Mouse (Mus musculus) CH12.LX (cell line): ENCODE results near the gene Il7r. TPM values are rescaled to one million over a fixed set of nuclear protein-coding genes. Genes with fewer than 3 reads are reported as not detected.

Experiments
- DNase-seq: peaks from one replicate; pipeline ENCODE4 v3.0.0-alpha.2; 2013; ENCODE audit errors: extremely low read depth
- H3K27ac ChIP-seq: 2 replicates; pipeline ENCODE4 v1.5.1; 2012; ENCODE audit warnings: low read depth, mild to moderate bottlenecking, control low read depth, moderate library complexity; ENCODE audit not compliant: insufficient read depth
- H3K27me3 ChIP-seq: replicated peaks from 2 replicates; pipeline ENCODE3; 2012; ENCODE audit warnings: inconsistent platforms
- H3K36me3 ChIP-seq, 2 experiments: replicated peaks in 1 of 2; 2 replicates each; pipeline versions ENCODE3 to v1.6.1; 2012; ENCODE audit warnings: inconsistent platforms in 1 of 2, low read length in 1 of 2, mild to moderate bottlenecking in 1 of 2, mixed read lengths in 1 of 2, moderate library complexity in 1 of 2; ENCODE audit not compliant: control insufficient read depth in 1 of 2, insufficient read depth in 1 of 2
- H3K4me1 ChIP-seq, 2 experiments: 2 replicates each; pipeline ENCODE4 v1.6.1; 2012; ENCODE audit warnings: inconsistent platforms in 1 of 2, moderate library complexity in 1 of 2; ENCODE audit not compliant: insufficient read depth in 2 of 2, control insufficient read depth in 1 of 2
- H3K4me2 ChIP-seq: 2 replicates; pipeline ENCODE4 v1.6.1; 2012; ENCODE audit warnings: low read depth, mild to moderate bottlenecking, control low read depth; ENCODE audit not compliant: poor library complexity, insufficient read depth, severe bottlenecking
- H3K4me3 ChIP-seq, 3 experiments: fragments of 150-350 bp in 1 of 3; sonication (generic) in 1 of 3; replicated peaks in 1 of 3; 2 replicates each; pipeline versions ENCODE3 to v1.5.1; 2011 to 2012; ENCODE audit warnings: low read depth in 2 of 3, low read length in 2 of 3, mild to moderate bottlenecking in 2 of 3, moderate library complexity in 2 of 3, control low read depth in 1 of 3, improper control_type of control experiment in 1 of 3, inconsistent platforms in 1 of 3, mixed read lengths in 1 of 3; ENCODE audit not compliant: poor library complexity in 1 of 3
- H3K79me2 ChIP-seq: replicated peaks from 2 replicates; pipeline ENCODE4 v1.6.1; 2012; ENCODE audit warnings: mild to moderate bottlenecking, moderate library complexity; ENCODE audit not compliant: control insufficient read depth, poor library complexity, insufficient read depth, severe bottlenecking; ENCODE audit errors: extremely low read depth
- H3K9ac ChIP-seq: 2 replicates; pipeline ENCODE4 v1.6.1; 2012; ENCODE audit warnings: low read depth, mild to moderate bottlenecking, control low read depth, moderate library complexity; ENCODE audit not compliant: insufficient read depth
- H3K9me3 ChIP-seq: replicated peaks from 2 replicates; pipeline ENCODE3; 2012; ENCODE audit warnings: low read length, inconsistent platforms, mixed read lengths
- BHLHE40 ChIP-seq: IDR thresholded peaks from 2 replicates; pipeline ENCODE4 v1.6.1; 2011; ENCODE audit warnings: mild to moderate bottlenecking, low read depth, low read length, improper control_type of control experiment
- CHD2 ChIP-seq: IDR thresholded peaks from 2 replicates; pipeline ENCODE4 v1.6.1; 2011; ENCODE audit warnings: low read length, improper control_type of control experiment
- CTCF ChIP-seq, 2 experiments: IDR thresholded peaks in 1 of 2; conservative IDR thresholded peaks in 1 of 2; 2 replicates each; pipeline ENCODE4 v1.5.1; 2011 to 2012; ENCODE audit warnings: low read depth in 2 of 2, low read length in 2 of 2, improper control_type of control experiment in 1 of 2, inconsistent platforms in 1 of 2, mild to moderate bottlenecking in 1 of 2, moderate library complexity in 1 of 2
- E2F4 ChIP-seq: IDR thresholded peaks from 2 replicates; pipeline ENCODE4 v1.6.1; 2011; ENCODE audit warnings: low read depth, low read length, improper control_type of control experiment; ENCODE audit not compliant: insufficient replicate concordance
- ELF1 ChIP-seq: IDR thresholded peaks from 2 replicates; pipeline ENCODE4 v1.6.1; 2014; ENCODE audit warnings: low read depth, mild to moderate bottlenecking, inconsistent platforms, low read length, improper control_type of control experiment
- GABPA ChIP-seq: IDR thresholded peaks from 2 replicates; pipeline ENCODE4 v1.6.1; 2012; ENCODE audit warnings: low read depth, low read length, improper control_type of control experiment, inconsistent platforms; ENCODE audit not compliant: insufficient replicate concordance
- IRF4 ChIP-seq: IDR thresholded peaks from 2 replicates; pipeline ENCODE4 v1.6.1; 2014; ENCODE audit warnings: low read depth, mild to moderate bottlenecking, inconsistent platforms, low read length, improper control_type of control experiment
- JUN ChIP-seq: IDR thresholded peaks from 2 replicates; pipeline ENCODE4 v1.6.1; 2011; ENCODE audit warnings: low read depth, mild to moderate bottlenecking, low read length, improper control_type of control experiment, moderate library complexity; ENCODE audit not compliant: insufficient read depth
- JUND ChIP-seq: conservative IDR thresholded peaks from 2 replicates; pipeline ENCODE4 v1.6.1; 2011; ENCODE audit warnings: low read depth, low read length, improper control_type of control experiment
- KAT2A ChIP-seq: IDR thresholded peaks from 2 replicates; pipeline ENCODE4 v1.6.1; 2012; ENCODE audit warnings: low read length, improper control_type of control experiment, inconsistent platforms; ENCODE audit not compliant: insufficient replicate concordance
- MAFK ChIP-seq: IDR thresholded peaks from 2 replicates; pipeline ENCODE4 v1.6.1; 2011; ENCODE audit warnings: low read length, improper control_type of control experiment; ENCODE audit not compliant: insufficient replicate concordance
- MAZ ChIP-seq: IDR thresholded peaks from 2 replicates; pipeline ENCODE4 v1.6.1; 2012; ENCODE audit warnings: low read depth, mild to moderate bottlenecking, inconsistent platforms, low read length, improper control_type of control experiment, moderate library complexity
- MEF2A ChIP-seq: IDR thresholded peaks from 2 replicates; pipeline ENCODE4 v1.6.1; 2014; ENCODE audit warnings: low read depth, mild to moderate bottlenecking, inconsistent platforms, low read length, improper control_type of control experiment, borderline replicate concordance
- MXI1 ChIP-seq: IDR thresholded peaks from 2 replicates; pipeline ENCODE4 v1.6.1; 2011; ENCODE audit warnings: mild to moderate bottlenecking, low read depth, low read length, improper control_type of control experiment
- NRF1 ChIP-seq: IDR thresholded peaks from 2 replicates; pipeline ENCODE4 v1.6.1; 2014; ENCODE audit warnings: low read depth, mild to moderate bottlenecking, inconsistent platforms, low read length, improper control_type of control experiment, moderate library complexity
- POLR2A ChIP-seq: IDR thresholded peaks from 2 replicates; pipeline ENCODE4 v1.6.1; 2011; ENCODE audit warnings: low read depth, mild to moderate bottlenecking, improper control_type of control experiment, low read length
- RCOR1 ChIP-seq: conservative IDR thresholded peaks from 2 replicates; pipeline ENCODE4 v1.6.1; 2012; ENCODE audit warnings: low read depth, mild to moderate bottlenecking, inconsistent platforms, low read length, improper control_type of control experiment
- SIN3A ChIP-seq: IDR thresholded peaks from 2 replicates; pipeline ENCODE4 v1.6.1; 2012; ENCODE audit warnings: low read length, improper control_type of control experiment, inconsistent platforms
- SMC3 ChIP-seq: IDR thresholded peaks from 2 replicates; pipeline ENCODE4 v1.6.1; 2011; ENCODE audit warnings: low read depth, low read length, improper control_type of control experiment
- UBTF ChIP-seq: IDR thresholded peaks from 2 replicates; pipeline ENCODE4 v1.6.1; 2012; ENCODE audit warnings: low read depth, mild to moderate bottlenecking, inconsistent platforms, low read length, improper control_type of control experiment, moderate library complexity
- USF1 ChIP-seq: IDR thresholded peaks from 2 replicates; pipeline ENCODE4 v1.6.1; 2014; ENCODE audit warnings: low read depth, mild to moderate bottlenecking, inconsistent platforms, low read length, improper control_type of control experiment
- USF2 ChIP-seq: conservative IDR thresholded peaks from 2 replicates; pipeline ENCODE4 v1.6.1; 2011; ENCODE audit warnings: low read depth, low read length, improper control_type of control experiment
- ZKSCAN1 ChIP-seq: IDR thresholded peaks from 2 replicates; pipeline ENCODE4 v1.6.1; 2012; ENCODE audit warnings: low read depth, inconsistent platforms, low read length, improper control_type of control experiment, borderline replicate concordance
- ZMIZ1 ChIP-seq: IDR thresholded peaks from 2 replicates; pipeline ENCODE4 v1.6.1; 2012; ENCODE audit warnings: low read depth, mild to moderate bottlenecking, inconsistent platforms, low read length, improper control_type of control experiment
- ZNF384 ChIP-seq: IDR thresholded peaks from 2 replicates; pipeline ENCODE4 v1.6.1; 2012; ENCODE audit warnings: low read depth, low read length, improper control_type of control experiment, inconsistent platforms
- dilution Hi-C: fragments of 300-500 bp; cut with MboI; formaldehyde crosslinking; loops from 2 replicates; pipeline ENCODE4 v1.14.3; 2020; ENCODE audit warnings: low sequenced_read_pairs; ENCODE audit not compliant: extremely low pct_unique_long_range_greater_than_20kb, extremely low pct_ligation_motif_present
- in situ Hi-C: fragments of 300-500 bp; cut with MboI; formaldehyde crosslinking; loops from 3 replicates; pipeline ENCODE4 v1.14.3; 2019; ENCODE audit warnings: low sequenced_read_pairs, low pct_ligation_motif_present, low pct_unique_long_range_greater_than_20kb, mixed read lengths
- polyA plus RNA-seq: library from polyadenylated mRNA; unstranded; fragments of >175 nt; gene quantifications from 2 replicates; pipeline ENCODE4 v1.2.1, GENCODE M21; 2012; ENCODE audit warnings: low read depth; ENCODE audit not compliant: insufficient read length
- total RNA-seq, 2 experiments: library from RNA; depleted of rRNA; stranded (reverse); fragments of 300-350 nt in 1 of 2; fragments of >200 nt in 1 of 2; gene quantifications; 2 replicates each; pipeline ENCODE4 v1.2.3; 2012 to 2014

Gene Il7r
- total and polyA plus RNA-seq, 3 experiments, result 0.13 to 0.25 (median 0.13) TPM

DNA sequence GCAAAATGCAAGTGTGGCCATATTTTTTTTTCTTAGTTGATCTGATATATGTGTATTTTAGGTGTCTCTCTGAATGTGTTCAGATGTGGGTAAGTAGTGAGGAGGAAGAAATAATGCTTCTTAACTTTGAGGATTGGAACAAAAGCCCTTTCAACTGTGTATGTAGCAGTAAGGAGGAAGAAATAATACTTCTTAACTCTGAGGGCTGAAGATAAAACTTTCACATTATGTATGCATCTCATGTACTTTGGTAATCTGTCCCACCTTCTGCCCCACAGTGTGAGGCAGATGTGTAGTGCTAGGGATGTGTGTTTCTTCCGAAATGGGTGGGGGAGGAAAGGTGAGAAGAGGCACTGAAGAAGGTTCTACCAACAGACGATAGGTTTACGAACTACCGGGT lies 37.3 kb upstream of the Il7r start:
- Histone ChIP-seq H3K4me3 (no peak overlapping the region), H3K79me2 (no peaks in the 10 kb centered on the region), H3K4me2 (no peak overlapping the region), H3K9ac (no peak overlapping the region), H3K27ac (no peak overlapping the region), H3K27me3 (no peaks in the 10 kb centered on the region), H3K9me3 (no peaks in the 10 kb centered on the region), H3K4me1 (peaks cover 3 to 42% of the 10 kb centered on the region in 2 experiments; a peak in 3 of 4 replicates), H3K36me3 (peaks cover 10 to 43% of the 10 kb centered on the region in 2 experiments)
- dilution Hi-C loops (no loop called here), in situ Hi-C loops (loop anchor here (25.0 kb wide), 1 partner anchor 105 kb away; no protein-coding TSS in a partner anchor)
- no peak for DNase-seq
- TF ChIP-seq ZNF384 (no peak), SMC3 (no peak), MAFK (no peak), ZMIZ1 (no peak), CHD2 (no peak), SIN3A (no peak), POLR2A (no peak), KAT2A (no peak)

DNA sequence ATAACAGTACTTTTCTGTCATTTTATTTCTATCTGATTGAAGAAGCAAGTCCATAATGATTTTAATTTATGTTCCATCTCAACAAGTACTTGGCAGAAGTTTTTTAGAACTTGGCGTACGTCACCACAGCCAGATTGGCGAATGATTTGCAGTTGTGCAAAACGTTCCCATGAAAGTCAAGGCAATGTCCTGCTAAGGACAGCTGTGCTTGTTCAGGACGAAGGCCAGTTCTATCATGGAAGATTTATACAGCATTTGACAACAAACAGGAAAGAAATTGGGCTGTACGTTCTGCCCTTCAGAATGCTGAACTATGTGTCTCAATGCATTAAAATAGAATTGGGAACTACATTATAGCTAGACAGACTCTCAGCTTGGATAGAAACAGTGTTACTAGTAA lies 35.4 kb upstream of the Il7r start:
- H3K27ac ChIP-seq, result no peak overlapping the region
- DNase-seq, result no peak
- H3K27me3 ChIP-seq, result no peaks in the 10 kb centered on the region
- H3K9me3 ChIP-seq, result no peaks in the 10 kb centered on the region
- H3K4me3 ChIP-seq, result no peak overlapping the region
- dilution Hi-C loops (no loop called here), in situ Hi-C loops (loop anchor here (25.0 kb wide), 1 partner anchor 103 kb away; no protein-coding TSS in a partner anchor)
- TF ChIP-seq MAZ, result no peak
- TF ChIP-seq MXI1, result no peak
- no peak for TF ChIP-seq ELF1
- no peak for TF ChIP-seq JUN
- TF ChIP-seq RCOR1, result no peak
- TF ChIP-seq ZKSCAN1, result no peak
- no peak for TF ChIP-seq ZMIZ1
- TF ChIP-seq CHD2, result no peak
- TF ChIP-seq CTCF (conservative IDR thresholded peaks at IDR 0.05 in 1 of 2, IDR thresholded peaks at IDR 0.05 in 1 of 2; ENCODE audit: low read depth in 2 of 2, low read length in 2 of 2), result no peak
- no peak for TF ChIP-seq USF2
- no peak for TF ChIP-seq USF1
- TF ChIP-seq MEF2A, result no peak
- no peak for TF ChIP-seq JUND
- no peak for TF ChIP-seq E2F4
- TF ChIP-seq UBTF, result no peak
- TF ChIP-seq BHLHE40, result no peak
- TF ChIP-seq GABPA, result no peak
- no peak for TF ChIP-seq NRF1
- no peak for TF ChIP-seq SIN3A
- TF ChIP-seq IRF4, result no peak
- H3K4me2 ChIP-seq, result no peak overlapping the region
- H3K79me2 ChIP-seq, result no peaks in the 10 kb centered on the region
- no peak overlapping the region for H3K9ac ChIP-seq
- peaks cover 10 to 44% of the 10 kb centered on the region in 2 experiments for H3K36me3 ChIP-seq
- H3K4me1 ChIP-seq, result peaks cover 0 to 27% of the 10 kb centered on the region in 2 experiments; a peak in 2 of 4 replicates
